Mouse (Mus musculus) v-Abl transformed pro-B cells (cell line): Measurements from ENCODE around the gene Mgat4a.

Experiments used
- in situ Hi-C, 2 experiments: fragments of 400-800 bp; cut with MboI; formaldehyde crosslinking; loops; one replicate each; pipeline ENCODE4 v1.15.1; 2025; ENCODE audit not compliant: unreplicated experiment in 2 of 2

Mgat4a gene

GRCm38 (mm10) chr1:37540810-37541658 is at the start of gene Mgat4a:
Gene Mgat4a, minus strand, starts transcription at chr1:37541016.
- in situ Hi-C loops = loop anchor here (5.0 kb wide), 1 partner anchor 69 kb away; no protein-coding TSS in a partner anchor

DNA sequence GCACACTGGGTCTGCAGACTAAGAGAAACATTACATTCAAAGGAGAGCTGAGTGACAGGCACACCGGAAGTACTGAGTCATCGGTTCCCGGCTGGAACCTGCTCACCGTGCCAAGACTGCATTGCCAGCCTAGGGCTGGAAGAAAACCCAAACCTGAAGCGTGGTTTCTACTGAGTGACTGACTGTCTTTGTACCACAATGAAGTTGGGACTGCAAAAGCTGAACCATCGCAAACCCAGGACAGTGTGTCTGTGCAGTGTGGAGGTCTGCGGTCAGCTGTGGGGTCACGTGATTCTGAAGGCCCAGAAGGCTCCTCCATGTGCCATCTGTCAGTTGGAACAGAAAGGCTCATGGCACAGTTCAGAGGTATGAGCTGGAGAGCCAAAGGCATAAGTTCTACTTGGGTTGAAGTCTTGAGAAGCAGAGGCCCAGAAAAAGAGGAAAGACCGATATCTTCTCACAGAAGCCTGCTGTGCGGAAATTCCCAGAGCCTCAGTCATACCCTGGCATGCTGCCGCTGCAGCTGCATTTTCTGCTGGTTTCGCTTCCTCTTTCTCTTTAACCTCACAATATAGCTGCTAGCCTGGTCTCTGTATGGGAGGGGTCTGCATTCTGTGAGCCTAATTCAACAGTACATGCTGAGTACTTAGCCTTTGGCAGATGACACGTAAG is 45.1 kb upstream of the Mgat4a start:
- in situ Hi-C loops = no loop called here

DNA sequence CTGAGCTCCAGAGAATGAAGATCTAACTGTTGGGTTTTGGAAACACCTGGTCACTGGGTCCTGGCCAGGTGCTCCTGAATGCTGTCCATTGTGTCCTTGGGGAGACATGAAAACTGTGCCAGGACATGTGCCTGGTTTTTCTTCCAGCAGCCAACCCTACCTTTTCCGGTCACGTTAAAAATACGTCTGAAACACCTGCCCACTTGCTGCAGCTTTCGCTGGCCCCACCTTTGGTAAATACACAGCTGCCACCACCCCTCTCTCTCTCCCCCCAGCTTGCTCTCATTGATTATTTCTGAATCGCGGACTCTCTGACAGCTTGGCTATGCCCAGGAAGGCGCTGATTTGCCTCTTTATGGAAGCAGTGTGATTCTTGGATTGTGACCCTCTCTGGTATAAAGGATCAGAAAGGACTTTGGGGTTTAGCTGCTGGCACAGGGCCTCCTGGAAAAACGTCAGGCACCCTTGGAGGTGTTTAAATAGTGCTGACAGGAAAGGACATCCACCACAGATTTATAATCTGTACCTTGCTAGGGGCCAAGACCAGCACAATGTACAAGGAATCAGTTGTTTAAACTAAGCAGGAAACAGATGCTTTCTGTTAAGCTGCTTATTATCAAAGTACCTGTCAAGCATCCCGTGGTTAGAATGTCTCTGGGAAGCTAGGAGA is 43.1 kb upstream of the Mgat4a start:
- in situ Hi-C loops = no loop called here

- in situ Hi-C loops = no loop called here
Observed at GRCm38 (mm10) chr1:37583167-37583566, 42.4 kb upstream of the Mgat4a start.

GRCm38 (mm10) chr1:37579686-37580085 is 38.9 kb upstream of the Mgat4a start:
- in situ Hi-C loops = no loop called here

- in situ Hi-C loops = no loop called here
Observed at GRCm38 (mm10) chr1:37572528-37573272, 31.9 kb upstream of the Mgat4a start.

DNA sequence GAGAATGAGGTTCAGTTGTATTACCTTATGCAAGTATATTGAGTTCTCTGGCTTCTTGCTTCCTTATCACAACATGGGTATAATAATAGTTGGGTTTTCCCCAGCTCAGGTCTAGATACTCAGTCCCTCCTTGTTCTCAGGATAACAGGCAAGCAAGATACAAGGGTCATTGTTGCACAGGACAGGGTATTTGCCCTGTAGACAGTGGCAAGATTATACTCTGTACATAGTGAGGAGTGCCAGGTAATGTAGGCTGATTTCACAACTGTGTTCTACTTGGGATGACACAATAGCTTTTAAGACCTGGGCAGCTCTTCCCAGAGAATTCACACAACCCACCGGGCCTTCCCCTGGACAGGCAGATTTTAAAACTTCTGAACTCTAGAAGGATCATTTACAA is 27.6 kb upstream of the Mgat4a start:
- in situ Hi-C loops = loop anchor here in 1 of 2 experiments (10.0 kb wide), 1 partner anchor 46 kb away; no protein-coding TSS in a partner anchor

GRCm38 (mm10) chr1:37566754-37567153 is 25.9 kb upstream of the Mgat4a start:
- in situ Hi-C loops = loop anchor here in 1 of 2 experiments (10.0 kb wide), 1 partner anchor 48 kb away; no protein-coding TSS in a partner anchor

DNA sequence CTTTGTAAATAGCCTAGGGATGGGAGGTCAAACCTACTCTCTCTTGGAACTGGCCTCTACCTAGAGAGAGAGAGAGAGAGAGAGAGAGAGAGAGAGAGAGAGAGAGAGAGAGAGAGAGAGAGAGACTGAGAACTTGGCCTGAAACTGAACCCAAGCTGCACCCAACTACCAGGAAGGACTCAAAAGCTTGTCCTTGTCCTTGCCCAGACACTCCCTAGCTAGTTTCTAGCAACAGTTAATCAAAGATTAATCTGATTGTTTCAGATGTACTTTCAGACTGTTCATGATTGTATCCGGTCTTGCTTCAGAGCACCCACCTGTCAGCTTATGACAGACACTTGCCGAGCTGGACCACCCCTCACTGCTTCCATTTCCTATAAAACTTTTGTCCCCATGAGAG is 25.5 kb upstream of the Mgat4a start:
- in situ Hi-C loops = loop anchor here in 1 of 2 experiments (10.0 kb wide), 1 partner anchor 48 kb away; no protein-coding TSS in a partner anchor

GRCm38 (mm10) chr1:37565396-37565795 is 24.6 kb upstream of the Mgat4a start:
- in situ Hi-C loops = loop anchor here in 1 of 2 experiments (10.0 kb wide), 1 partner anchor 49 kb away; no protein-coding TSS in a partner anchor

DNA sequence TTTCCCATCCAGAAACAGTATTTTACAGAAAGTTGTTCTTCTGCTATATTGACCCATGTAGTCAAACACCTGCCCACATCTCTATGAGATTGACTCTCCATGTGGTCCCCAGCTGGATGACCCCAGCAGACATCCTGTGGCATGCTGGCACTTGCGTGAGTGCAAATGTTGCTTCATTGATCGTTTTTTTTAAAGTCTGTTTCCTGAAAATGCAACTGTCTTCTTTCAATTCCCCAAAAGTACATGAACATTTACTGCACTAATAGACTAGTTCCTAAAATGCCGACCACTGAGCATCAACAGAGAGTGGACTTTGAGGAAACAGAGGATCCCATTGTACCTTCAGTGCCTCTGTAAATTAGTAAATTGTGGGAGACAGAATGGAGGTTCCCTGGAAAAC is 21.1 kb upstream of the Mgat4a start:
- in situ Hi-C loops = loop anchor here in 1 of 2 experiments (10.0 kb wide), 1 partner anchor 53 kb away; no protein-coding TSS in a partner anchor

DNA sequence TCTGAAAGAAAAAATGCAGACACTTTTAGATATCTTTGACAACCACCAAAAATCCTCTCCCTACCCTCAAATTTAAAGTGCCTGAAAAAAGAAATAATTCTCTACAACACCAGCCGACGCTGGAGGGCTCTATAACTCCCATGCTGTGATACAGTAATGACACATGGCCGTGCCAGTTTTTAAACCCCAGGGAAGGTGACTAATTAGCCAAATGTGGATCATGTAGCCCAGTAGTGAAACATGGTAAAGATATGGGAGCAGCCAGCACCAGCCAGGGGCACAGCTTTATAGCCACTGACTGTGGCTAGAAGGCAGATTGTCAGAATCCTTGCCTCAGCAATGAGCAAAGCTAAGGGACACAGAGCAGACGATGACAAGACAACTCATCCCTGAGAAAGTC is 19.5 kb upstream of the Mgat4a start:
- in situ Hi-C loops = loop anchor here in 1 of 2 experiments (10.0 kb wide), 1 partner anchor 54 kb away; no protein-coding TSS in a partner anchor

DNA sequence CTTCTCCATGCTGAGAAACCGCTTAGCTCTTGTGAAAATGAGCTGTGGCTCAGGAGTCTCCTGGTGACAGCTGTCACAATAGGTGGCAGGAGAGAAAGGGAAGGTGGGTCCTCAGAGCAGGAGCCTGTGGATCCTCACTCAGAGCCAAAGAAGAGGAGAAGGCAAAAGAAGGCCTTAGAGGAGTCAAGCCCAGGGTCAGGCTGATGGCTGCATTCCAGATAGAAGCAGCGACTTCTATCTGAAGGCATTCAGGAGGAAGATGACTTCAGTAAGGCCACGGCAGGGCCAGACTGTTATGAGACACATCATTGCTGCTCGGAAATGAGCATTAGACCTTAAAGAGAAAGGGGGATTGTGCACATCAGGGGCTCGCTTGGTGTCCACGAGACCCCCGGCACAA is 11.2 kb upstream of the Mgat4a start:
- in situ Hi-C loops = no loop called here

GRCm38 (mm10) chr1:37549501-37549900 is 8.7 kb upstream of the Mgat4a start:
- in situ Hi-C loops = loop anchor here in 1 of 2 experiments (5.0 kb wide), 1 partner anchor 83 kb away; no protein-coding TSS in a partner anchor

DNA sequence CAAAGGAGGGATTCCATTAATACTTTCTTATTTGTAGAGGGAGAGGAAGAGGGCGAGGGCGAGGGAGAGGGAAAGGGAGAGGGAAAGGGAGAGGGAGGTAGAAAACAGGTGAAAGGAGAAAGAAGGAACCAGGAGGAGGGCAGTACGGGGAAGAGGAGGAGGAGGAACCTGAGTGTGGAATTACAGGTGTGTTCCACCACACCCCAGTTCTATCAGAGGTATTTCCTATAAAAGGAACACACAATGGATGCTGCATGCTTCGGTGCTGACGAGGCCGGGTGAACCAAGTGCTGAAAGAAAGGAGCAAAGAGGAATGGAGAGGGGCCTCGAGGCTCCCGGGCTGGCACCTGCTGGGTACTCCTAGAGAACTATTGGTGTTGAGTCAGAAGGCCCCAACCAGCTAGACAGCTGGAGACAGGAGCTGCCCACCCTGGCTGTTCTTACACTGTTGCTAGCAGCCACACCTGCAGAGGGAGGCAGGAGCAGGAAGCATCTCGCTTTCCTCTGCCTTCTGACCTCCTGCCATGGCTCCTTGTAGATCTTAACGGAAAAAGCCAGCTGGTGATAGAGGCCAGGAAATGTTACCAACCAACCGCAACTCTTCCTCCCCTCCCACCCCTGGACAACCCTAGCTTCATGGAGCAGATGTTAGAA is 5.7 kb upstream of the Mgat4a start:
- in situ Hi-C loops = loop anchor here in 1 of 2 experiments (5.0 kb wide), 1 partner anchor 86 kb away; no protein-coding TSS in a partner anchor

DNA sequence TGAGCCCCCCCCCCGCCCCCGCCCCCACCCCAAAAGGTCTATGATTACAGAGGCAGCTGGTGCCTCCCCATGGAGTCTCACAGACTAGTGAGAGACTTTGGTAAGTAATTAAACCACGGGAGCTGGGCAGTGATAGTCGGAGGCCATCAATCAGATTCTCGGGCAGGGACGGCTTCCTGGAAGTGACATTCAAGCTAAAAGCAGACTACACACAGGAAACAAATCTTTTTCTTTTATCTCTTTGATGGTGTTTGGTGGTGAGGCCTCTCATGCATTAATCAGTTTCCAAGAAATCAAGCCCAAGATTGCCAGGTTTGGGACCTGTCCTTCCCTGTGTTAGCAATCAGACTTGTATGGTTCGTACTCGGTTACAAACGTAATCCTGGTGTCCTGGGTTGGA is 3.4 kb upstream of the Mgat4a start:
- in situ Hi-C loops = loop anchor here (5.0 kb wide), 1 partner anchor 72 kb away; no protein-coding TSS in a partner anchor

DNA sequence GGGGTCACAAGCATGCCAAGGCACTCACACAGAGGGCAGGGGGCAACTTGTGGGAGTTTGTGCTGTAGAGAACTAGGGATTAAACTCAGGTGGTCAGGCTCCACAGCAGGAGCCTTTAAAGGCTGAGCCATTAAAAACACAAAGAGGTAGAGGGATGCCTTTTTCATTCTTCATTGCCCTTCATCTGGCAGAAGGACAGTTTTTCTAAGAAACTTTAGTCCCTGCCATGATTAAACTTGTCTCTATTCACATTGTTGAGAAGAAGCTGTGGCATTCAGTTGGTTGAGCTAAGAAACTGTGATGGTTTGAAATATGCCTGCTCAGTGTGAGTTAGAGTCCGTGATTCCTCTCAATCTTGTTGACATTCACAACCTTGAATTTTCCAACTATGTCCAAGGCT is 2.2 kb upstream of the Mgat4a start:
- in situ Hi-C loops = loop anchor here (5.0 kb wide), 1 partner anchor 71 kb away; no protein-coding TSS in a partner anchor

DNA sequence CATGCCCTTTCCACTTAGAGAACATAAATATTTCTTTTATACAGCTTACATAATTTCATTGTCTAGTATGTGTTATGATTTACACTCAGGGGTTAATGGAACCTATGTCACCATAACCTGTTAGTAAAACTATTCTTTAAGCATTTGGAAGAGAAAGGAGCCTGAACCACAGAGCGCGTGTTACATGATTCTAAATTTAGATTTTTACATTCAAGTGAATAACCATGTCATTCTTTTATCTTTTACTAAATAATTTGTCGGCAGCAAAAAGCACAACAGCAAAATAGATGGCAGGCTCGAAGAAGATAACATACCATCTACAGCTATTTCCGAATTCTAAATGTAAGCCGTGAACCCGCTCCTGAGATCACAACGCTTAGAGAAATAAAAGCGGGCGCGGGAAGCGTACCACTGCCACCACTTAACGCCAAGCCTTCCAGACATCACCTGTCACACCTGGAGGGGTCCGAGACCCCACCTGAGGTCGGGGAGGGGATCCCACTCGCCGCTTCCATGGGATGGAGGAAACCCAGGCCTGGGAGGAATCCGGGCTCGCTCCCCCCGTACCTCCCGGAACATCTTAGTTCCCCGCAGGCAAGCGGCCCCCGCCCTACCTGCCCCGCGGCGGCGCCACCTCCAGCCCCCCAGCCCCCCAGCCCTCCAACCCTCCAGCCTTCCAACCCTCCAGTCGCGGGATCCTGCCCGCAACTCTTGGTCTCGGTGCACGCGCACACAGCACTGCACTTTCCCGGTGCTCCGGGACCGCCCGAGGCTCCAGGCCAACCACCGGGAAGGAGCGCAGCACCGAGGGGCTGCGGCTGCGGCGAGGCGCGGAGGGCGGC is 627 bp downstream of the Mgat4a start:
- in situ Hi-C loops = loop anchor here (5.0 to 10.0 kb wide), 3 partner anchors 68 to 265 kb away; no protein-coding TSS in a partner anchor
